Mouse (Mus musculus) left cerebral cortex, adult 9 months (tissue): ENCODE data around the gene Trim5.
"Not testable (repeated sequence)": the region's sequence is repeated elsewhere in the genome, so short reads cannot be mapped to it uniquely, and the experiment has no call there.

Experiments used
- DNase-seq, 2 experiments: peaks; one replicate each; pipeline ENCODE4 v3.0.0; 2022; ENCODE audit warnings: low spot score in 2 of 2

Trim5 gene

GRCm38 (mm10) chr7:104287576-104288443, at the start of gene Trim5:
Gene Trim5 (minus strand): TSS chr7:104288094.
- not testable (repeated sequence) for DNase-seq

DNA sequence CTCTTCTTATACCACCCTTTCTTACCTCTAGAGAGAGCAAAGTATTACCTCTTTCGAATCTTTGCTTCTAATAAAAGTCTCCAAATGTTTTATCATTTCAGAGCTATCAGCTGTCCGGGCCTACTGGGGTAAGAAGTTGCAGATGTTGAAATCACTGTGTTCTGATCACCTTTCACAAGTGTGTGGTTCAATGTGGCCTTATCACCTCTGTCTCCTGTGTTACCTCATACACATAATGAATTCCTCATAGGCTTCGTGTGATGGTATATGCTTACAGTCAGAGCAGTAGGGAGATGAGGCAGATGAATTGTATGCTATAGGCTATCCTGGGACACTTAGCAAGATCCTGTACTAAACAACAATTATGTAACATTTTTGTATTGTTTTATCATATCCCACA, 47.7 kb upstream of the Trim5 start:
- not testable (repeated sequence) for DNase-seq

DNA sequence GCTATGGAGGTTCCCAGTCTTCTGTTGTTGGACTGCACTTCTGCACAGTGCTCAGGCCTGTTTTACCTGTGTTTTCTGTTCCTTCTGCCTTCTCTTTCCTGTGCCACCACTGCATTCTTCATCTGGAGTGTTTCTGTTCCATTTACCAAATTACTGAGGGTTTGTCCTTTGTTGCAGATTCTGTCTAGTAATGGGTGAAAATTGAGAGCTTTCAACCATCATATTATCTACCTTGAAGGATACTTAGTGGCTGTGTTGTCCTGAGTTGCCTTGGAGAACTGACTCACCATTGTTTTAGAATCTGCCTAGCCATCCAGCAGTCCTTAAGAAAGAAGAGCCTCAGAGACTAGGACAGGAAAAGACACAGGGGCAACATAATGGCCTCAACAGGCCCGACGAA, 41.3 kb upstream of the Trim5 start, which contains the start of gene Trim34b:
Gene Trim34b, plus strand, starts transcription at position 301 of the 400 bp plus-strand sequence.
- not testable (repeated sequence) for DNase-seq

GRCm38 (mm10) chr7:104322028-104322427, 34.1 kb upstream of the Trim5 start:
- DNase-seq, result no peak

- DNase-seq, result not testable (repeated sequence)
These were observed 27.6 kb upstream of the Trim5 start, which contains the start of gene Trim12a for GRCm38 (mm10) chr7:104315369-104316080. Gene Trim12a (minus strand): TSS chr7:104315466.

DNA sequence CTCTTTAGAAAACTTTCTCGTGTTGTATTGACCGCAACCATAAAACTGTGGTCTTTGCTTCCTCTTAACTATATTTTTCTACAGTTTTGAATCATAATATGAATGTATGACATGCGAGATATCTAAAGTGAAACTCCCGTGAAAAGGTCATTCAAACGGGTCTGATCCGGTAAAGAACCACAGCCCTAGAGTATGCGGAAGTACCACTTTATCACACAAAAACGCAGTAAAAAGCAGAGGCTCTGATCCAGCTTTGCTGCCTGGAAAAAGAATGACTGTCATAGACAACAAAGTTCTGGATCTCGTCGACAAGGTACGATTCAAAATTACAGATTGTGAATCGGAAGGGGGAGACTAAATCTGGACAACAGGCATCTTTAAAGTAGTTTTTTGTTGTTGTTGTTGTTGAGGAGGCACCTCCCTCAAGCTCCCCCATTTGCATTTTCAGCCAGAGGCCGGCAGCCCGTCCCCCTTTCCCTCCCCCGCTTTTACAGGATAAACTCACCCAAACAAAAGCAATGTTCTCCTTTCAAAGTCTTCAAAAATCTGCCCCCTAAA, 27.0 kb upstream of the Trim5 start:
- no peak for DNase-seq

GRCm38 (mm10) chr7:104291638-104292400, 3.9 kb upstream of the Trim5 start:
- no peak for DNase-seq

DNA sequence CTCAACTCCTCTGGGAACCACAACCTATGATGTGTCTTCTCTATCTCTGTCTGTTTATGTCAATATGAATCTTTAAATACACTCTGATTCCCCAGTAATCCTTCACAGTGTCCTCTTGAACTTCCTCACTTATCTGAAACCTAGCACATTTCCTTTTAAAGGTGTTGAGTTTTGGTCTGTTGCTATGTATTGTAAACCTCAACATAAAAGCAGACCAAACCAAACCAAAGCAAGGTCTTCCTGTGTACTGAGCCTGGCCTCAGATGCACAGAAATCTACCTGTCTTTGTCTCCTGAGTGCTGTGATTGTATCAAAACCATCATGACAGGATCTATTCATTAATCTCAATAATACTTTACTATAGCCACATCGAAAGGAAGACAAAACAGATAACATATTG, 2.7 kb upstream of the Trim5 start:
- DNase-seq, result no peak

DNA sequence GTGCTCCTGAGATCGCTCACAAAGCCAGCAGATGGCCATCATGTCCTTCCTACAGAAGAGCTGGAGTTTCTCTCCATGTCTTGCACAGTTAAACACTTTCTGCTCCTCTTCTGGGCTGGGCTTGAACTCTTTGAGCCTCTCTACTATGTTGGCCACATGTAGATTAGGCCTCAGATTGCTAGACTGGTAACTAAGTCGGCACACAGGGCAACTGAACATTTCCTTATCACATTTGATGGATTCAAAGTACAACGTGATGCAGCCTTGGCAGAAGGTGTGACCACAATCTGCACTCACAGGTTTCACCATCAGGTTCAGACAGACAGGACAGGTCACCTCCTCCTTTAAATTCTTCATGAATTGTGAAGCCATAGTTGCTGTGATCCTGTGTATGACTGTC, 8.5 kb downstream of the Trim5 start:
- DNase-seq, result not testable (repeated sequence)

DNA sequence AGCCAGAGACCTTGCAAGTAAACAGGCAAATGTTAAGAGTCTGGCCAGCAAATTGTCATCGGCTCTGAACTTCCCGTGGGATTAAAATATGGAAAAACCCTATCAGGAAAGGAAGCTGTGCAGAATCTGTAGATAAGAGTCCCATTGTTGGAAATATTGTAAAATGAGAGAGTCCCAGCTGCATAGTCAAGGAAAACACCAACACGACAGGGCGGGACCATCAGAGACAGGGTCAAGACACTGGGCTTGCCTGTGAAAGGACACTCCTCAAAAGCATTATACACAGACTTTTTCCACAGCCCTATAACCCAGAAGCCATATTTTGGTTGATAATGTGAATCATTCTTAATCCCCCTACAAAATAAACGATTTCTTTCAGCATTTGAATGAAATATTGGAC, 22.6 kb downstream of the Trim5 start:
- DNase-seq, result not testable (repeated sequence)

DNA sequence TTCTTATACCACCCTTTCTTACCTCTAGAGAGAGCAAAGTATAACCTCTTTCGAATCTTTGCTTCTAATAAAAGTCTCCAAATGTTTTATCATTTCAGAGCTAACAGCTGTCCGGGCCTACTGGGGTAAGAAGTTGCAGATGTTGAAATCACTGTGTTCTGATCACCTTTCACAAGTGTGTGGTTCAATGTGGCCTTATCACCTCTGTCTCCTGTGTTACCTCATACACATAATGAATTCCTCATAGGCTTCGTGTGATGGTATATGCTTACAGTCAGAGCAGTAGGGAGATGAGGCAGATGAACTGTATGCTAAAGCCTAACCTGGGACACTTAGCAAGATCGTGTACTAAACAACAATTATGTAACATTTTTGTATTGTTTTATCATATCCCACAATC, 27.5 kb downstream of the Trim5 start:
- not testable (repeated sequence) for DNase-seq

GRCm38 (mm10) chr7:104244287-104245181, 43.4 kb downstream of the Trim5 start, which contains the start of gene Trim34a:
Gene Trim34a (plus strand): TSS chr7:104244457.
- peak in 1 of 2 experiments; percentile 22 for DNase-seq

GRCm38 (mm10) chr7:104243616-104244015, 44.3 kb downstream of the Trim5 start:
- DNase-seq, result no peak

DNA sequence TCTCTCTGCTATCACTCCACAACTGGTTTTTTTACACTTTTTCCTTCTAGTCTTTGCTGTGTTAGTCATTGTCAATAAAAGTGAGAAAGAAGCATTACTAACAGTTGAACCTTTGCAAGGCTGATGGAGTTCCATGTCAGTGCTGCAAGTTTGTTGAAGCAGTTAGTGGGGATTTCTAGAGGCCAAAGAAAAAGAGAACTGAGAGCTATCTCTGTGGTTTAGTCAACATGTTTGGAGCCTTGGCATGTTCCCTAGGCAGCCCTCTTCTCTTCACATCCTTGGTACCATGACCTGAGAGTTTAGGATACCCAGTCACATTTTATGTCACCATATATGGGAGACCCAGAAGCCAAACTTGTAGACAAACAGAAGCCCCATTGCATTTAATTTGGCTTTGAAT, 47.0 kb downstream of the Trim5 start:
- no peak for DNase-seq

GRCm38 (mm10) chr7:104231203-104231602, 56.7 kb downstream of the Trim5 start:
- no peak for DNase-seq

DNA sequence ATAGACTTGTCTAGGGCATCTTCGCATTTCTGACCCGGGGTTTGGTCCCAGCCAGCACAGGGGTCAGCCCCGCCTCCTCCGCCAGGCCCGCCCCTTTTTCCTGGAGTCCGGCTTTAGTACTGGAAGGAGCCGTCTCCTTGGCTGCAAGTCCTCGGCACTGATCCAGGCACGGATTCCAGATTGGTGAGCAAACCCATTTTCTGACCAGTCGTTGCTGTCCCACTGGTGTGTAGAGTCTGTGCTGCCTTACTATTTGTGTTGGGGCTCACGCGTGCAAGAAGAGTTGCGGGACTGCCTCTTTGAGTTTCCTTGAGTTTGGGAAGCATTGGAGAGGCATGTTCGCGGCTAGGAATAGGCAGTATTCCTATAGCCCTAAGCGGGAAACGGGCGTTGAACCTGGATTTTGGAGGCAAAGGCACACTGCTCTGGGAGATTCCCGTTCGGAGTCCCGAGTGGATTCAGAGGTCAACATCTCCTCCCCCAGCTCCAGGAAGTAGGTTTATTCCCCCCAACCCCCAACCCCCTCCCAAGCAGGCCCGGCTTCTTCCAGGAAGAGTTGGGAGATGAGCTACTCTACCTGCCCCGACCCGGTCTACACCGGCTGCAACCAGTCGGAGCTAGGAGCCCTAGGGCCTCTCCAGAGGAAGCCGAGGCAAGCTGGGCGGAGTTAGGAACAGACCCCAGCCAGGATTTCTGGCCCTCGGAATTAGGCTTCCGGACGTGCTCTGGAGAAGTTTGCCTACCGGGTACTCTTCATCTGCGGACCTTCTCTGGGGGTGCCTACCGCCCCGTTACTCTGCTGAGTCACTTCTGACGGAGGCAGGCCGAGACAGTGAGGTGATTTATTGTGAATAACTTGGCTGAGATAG, 69.0 kb downstream of the Trim5 start, which contains the start of gene Trim6:
Gene Trim6, plus strand, starts transcription at position 93 of the 869 bp plus-strand sequence.
- peak in 1 of 2 experiments; percentile 3 for DNase-seq

DNA sequence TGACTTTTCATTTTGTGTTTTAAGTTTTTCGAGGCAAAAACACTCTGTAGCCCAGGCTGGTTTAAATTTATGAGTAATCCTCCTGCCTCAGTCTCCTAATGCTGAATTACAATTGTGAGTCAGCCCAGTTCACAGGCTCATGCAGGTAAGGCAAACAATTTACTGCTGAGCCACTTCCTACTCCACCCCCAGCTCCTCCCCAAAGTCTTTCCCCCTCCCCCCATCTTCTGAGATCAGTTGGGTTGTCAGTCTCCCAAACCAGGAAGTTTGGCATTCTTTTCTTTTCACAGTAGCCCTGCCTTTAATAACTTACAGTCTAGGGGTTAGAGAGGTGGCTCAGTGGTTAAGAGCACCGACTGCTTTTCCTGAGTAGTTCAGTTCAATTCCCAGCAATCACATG, 70.0 kb downstream of the Trim5 start:
- no peak for DNase-seq

DNA sequence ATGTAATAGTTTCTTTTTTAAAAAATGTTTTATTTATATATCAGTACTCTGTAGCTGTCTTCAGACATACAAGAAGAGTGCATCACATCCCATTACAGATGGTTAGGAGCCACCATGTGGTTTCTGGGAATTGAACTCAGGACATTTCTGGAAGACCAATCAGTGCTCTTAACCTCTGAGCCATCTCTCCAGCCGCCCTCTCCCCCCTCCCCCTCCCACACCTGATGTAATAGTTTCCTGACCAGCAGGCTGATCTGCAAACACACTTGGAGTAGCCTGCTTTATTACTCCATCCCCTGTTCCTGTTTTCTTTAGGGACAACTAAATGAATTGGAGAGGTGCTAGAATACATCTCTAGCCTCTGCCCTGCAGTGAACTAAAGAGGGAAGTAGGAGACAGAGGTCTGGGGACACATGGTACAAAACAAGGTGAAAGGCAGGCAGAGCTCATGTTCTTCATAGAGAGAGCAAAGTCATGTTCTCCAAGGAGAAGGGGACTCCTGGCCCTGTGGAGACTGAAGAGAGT, 71.8 kb downstream of the Trim5 start:
- no peak for DNase-seq
